Mouse (Mus musculus) left cerebral cortex, adult 18-20 months (tissue): ENCODE measurements around the gene Gm21708. TPM values are rescaled to one million over a fixed set of nuclear protein-coding genes. Genes with fewer than 3 reads are reported as not detected.
"Not testable (repeated sequence)": the region's sequence is repeated elsewhere in the genome, so short reads cannot be mapped to it uniquely, and the experiment has no call there.

Experiments used
- DNase-seq, 2 experiments: peaks; one replicate each; pipeline ENCODE4 v3.0.0; 2021 to 2022; ENCODE audit warnings: low spot score in 2 of 2, mixed read lengths in 1 of 2
- long read RNA-seq, 2 experiments: library from polyadenylated mRNA; stranded (forward); transcript quantifications; one replicate each; pipeline ENCODE4 v2.0.0; 2021
- total RNA-seq, 2 experiments: library from RNA; stranded (reverse); gene quantifications; 2 replicates each; pipeline ENCODE4 v1.2.3; 2021

Gene Gm21708
- not detected for total RNA-seq
- long read RNA-seq, experiment 1 = 0 reads
- long read RNA-seq, experiment 2 = 0 reads

GRCm38 (mm10) chrY:3410067-3410466 lies at the start of gene Gm21708, which contains the start of gene Gm21704:
TSS of gene Gm21708 (minus strand) at chrY:3410167.
TSS of gene Gm21704 (minus strand) at chrY:3410167.
- DNase-seq = not testable (repeated sequence)

Other genes starting within 250 kb of the Gm21708 start
- gene Gm21677, start 103.7 kb downstream of the Gm21708 start, total RNA-seq = not detected
- gene Gm21693, start 64.8 kb downstream of the Gm21708 start, total RNA-seq = not detected
- not detected for gene Gm21704, start within 50 bp of the Gm21708 start, total RNA-seq